Mouse (Mus musculus) spleen, adult 2 months (tissue): ENCODE measurements around the gene Gng8.
A peak's percentile ranks its signal among the peaks of the same experiment; 100 is the strongest.

ENCODE experiments used
- CTCF ChIP-seq: fragments of 200-500 bp; IDR thresholded peaks from 2 replicates; pipeline ENCODE4 v1.5.1; 2011; ENCODE audit warnings: mild to moderate bottlenecking, inconsistent platforms; ENCODE audit not compliant: insufficient read depth, insufficient read length, insufficient replicate concordance; ENCODE audit errors: extremely low read depth
- POLR2A ChIP-seq: fragments of 200-500 bp; IDR thresholded peaks from 2 replicates; pipeline ENCODE4 v1.6.1; 2011; ENCODE audit warnings: low read depth, low read length, inconsistent platforms

GRCm38 (mm10) chr7:16874190-16874589 is 17.4 kb upstream of the Gng8 start:
- TF ChIP-seq CTCF: peak; percentile 93
- no peak for TF ChIP-seq POLR2A
